Mouse (Mus musculus): Measurements from ENCODE around the gene Ece1.

DNA sequence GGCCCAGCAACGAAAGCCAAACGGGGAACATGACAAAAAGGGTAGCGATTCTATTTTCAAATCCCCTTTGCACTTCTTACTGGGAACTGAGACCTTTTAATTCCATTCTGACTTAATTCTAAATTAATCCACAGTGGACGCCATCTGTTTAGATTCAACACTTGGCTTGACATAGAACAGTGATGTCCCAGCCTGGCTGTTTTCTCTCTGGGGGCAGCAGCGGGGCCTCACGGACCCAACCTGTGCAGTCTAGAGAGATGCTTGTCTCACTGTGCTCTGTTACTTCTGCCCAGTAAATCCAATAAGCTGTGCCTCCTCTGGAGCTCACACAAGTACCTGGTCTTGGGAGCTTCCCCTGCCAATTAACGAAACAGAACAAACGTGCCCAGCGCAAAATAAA, 56.5 kb downstream of the Ece1 start:
- TF ChIP-seq POLR2A (IDR thresholded peaks at IDR 0.05; ENCODE audit: low read depth, low read length) = no peak
- no peak for TF ChIP-seq CTCF (conservative IDR thresholded peaks at IDR 0.05; ENCODE audit: insufficient read depth, insufficient read length, low read depth, low read length)
